Mouse (Mus musculus): ENCODE data around the gene Msl3. TPM values are rescaled to one million over a fixed set of nuclear protein-coding genes. Genes with fewer than 3 reads are reported as not detected.

The Msl3 gene
- polyA plus RNA-seq (2017; shearing (Covaris generic)): 24.3 TPM

GRCm38 (mm10) chrX:168673525-168674406, at the start of gene Msl3:
TSS of gene Msl3 (minus strand) at chrX:168673898.

Other genes with a start within 250 kb of the Msl3 start
- gene Frmpd4, start 96.7 kb downstream of the Msl3 start, polyA plus RNA-seq (2017; shearing (Covaris generic)): not detected
- gene Arhgap6, start 121.2 kb upstream of the Msl3 start, polyA plus RNA-seq (2017; shearing (Covaris generic)): 0.17 TPM

Measured in naive thymus-derived CD4-positive, alpha-beta T cell, adult 5 months (primary cell).